Mouse (Mus musculus) right cerebral cortex, postnatal 10 days (tissue): ENCODE data around the gene Slc6a21.

Experiments
- DNase-seq, 2 experiments: peaks; one replicate each; pipeline ENCODE4 v3.0.0; 2021; ENCODE audit warnings: low spot score in 2 of 2

Slc6a21 gene

GRCm38 (mm10) chr7:45315182-45315701, 37.9 kb downstream of the Slc6a21 start:
- no peak for DNase-seq

- DNase-seq = peak in 1 of 2 experiments; percentile 31
Observed at GRCm38 (mm10) chr7:45316536-45316935, 39.2 kb downstream of the Slc6a21 start.

GRCm38 (mm10) chr7:45322245-45322644, 44.9 kb downstream of the Slc6a21 start:
- DNase-seq = no peak

- DNase-seq = no peak
Observed at GRCm38 (mm10) chr7:45323069-45323468, 45.8 kb downstream of the Slc6a21 start.

GRCm38 (mm10) chr7:45325800-45326199, 48.5 kb downstream of the Slc6a21 start:
- no peak for DNase-seq

- DNase-seq = peak in 1 of 2 experiments; percentile 57
Observed at GRCm38 (mm10) chr7:45328841-45329475, 51.6 kb downstream of the Slc6a21 start.

- DNase-seq = no peak
Observed at GRCm38 (mm10) chr7:45331502-45331901, 54.2 kb downstream of the Slc6a21 start.

- DNase-seq = peak; percentile 65 to 70
Observed at GRCm38 (mm10) chr7:45332685-45333425, 55.5 kb downstream of the Slc6a21 start.

GRCm38 (mm10) chr7:45333431-45333982, 56.2 kb downstream of the Slc6a21 start, which contains the start of gene Trpm4:
Gene Trpm4 (minus strand): TSS chr7:45333780.
- DNase-seq = peak; percentile 87 to 89

- DNase-seq = no peak
Observed at GRCm38 (mm10) chr7:45334605-45335004, 57.3 kb downstream of the Slc6a21 start.

GRCm38 (mm10) chr7:45335056-45335455, 57.7 kb downstream of the Slc6a21 start, which contains the start of gene Hrc:
Gene Hrc (plus strand): TSS chr7:45335290.
- peak in 1 of 2 experiments; percentile 50 for DNase-seq

GRCm38 (mm10) chr7:45336319-45336718, 59.0 kb downstream of the Slc6a21 start:
- no peak for DNase-seq

- DNase-seq = peak in 1 of 2 experiments; percentile 51
Observed at GRCm38 (mm10) chr7:45337469-45337868, 60.2 kb downstream of the Slc6a21 start.

GRCm38 (mm10) chr7:45338161-45338911, 61.0 kb downstream of the Slc6a21 start:
- peak; percentile 64 to 69 for DNase-seq
